Mouse (Mus musculus) liver, embryonic 14.5 days (tissue): Measurements from ENCODE around the gene Rnf144b. TPM values are rescaled to one million over a fixed set of nuclear protein-coding genes. Genes with fewer than 3 reads are reported as not detected.

ENCODE experiments used
- ATAC-seq: fragments of 200-750 bp; cut with Nextera tagmentation; 2 replicates; pipeline ENCODE4 v1.8.0; 2017; ENCODE audit warnings: moderate number of reproducible peaks, mild to moderate bottlenecking, moderate library complexity; ENCODE audit not compliant: insufficient read depth
- DNase-seq, 3 experiments: peaks; one replicate each; pipeline ENCODE4 v3.0.0-alpha.2; 2012 to 2013; ENCODE audit warnings: low read depth in 3 of 3, low spot score in 3 of 3
- H3K27ac ChIP-seq: fragments of 300-500 bp; sonication (generic); 2 replicates; pipeline ENCODE4 v1.5.1; 2014; ENCODE audit warnings: moderate library complexity, mild to moderate bottlenecking, control low read depth, inconsistent platforms
- H3K27me3 ChIP-seq: fragments of 300-500 bp; sonication (generic); 2 replicates; pipeline ENCODE4 v1.6.1; 2014; ENCODE audit warnings: mild to moderate bottlenecking, low read length, moderate library complexity; ENCODE audit not compliant: control insufficient read depth, insufficient read depth
- H3K36me3 ChIP-seq: fragments of 300-500 bp; sonication (generic); replicated peaks from 2 replicates; pipeline ENCODE4 v1.6.1; 2014; ENCODE audit warnings: low read depth; ENCODE audit not compliant: control insufficient read depth, insufficient read depth
- H3K4me1 ChIP-seq, 2 experiments: fragments of 200-500 bp in 1 of 2; fragments of 300-500 bp in 1 of 2; sonication (generic) in 1 of 2; replicated peaks; 2 replicates each; pipeline ENCODE4 v1.6.1; 2012 to 2014; ENCODE audit warnings: antibody characterized with exemption in 1 of 2, inconsistent platforms in 1 of 2, low read length in 1 of 2; ENCODE audit not compliant: control insufficient read depth in 2 of 2, insufficient read depth in 2 of 2
- H3K4me2 ChIP-seq: fragments of 300-500 bp; sonication (generic); 2 replicates; pipeline ENCODE4 v1.6.1; 2014; ENCODE audit warnings: low read depth, mild to moderate bottlenecking, control low read depth, moderate library complexity
- H3K4me3 ChIP-seq, 2 experiments: fragments of 200-500 bp in 1 of 2; fragments of 300-500 bp in 1 of 2; sonication (generic) in 1 of 2; 2 replicates each; pipeline ENCODE4 v1.5.1; 2012 to 2014; ENCODE audit warnings: low read depth in 2 of 2, low read length in 2 of 2, mild to moderate bottlenecking in 2 of 2, control low read depth in 1 of 2, inconsistent platforms in 1 of 2, moderate library complexity in 1 of 2; ENCODE audit not compliant: insufficient read depth in 1 of 2
- H3K9ac ChIP-seq: fragments of 300-500 bp; sonication (generic); replicated peaks from 2 replicates; pipeline ENCODE4 v1.6.1; 2014; ENCODE audit warnings: mild to moderate bottlenecking, control low read depth, moderate library complexity
- H3K9me3 ChIP-seq: fragments of 300-500 bp; sonication (generic); 2 replicates; pipeline ENCODE4 v1.6.1; 2016; ENCODE audit warnings: low read length, mixed read lengths; ENCODE audit not compliant: control insufficient read depth
- CTCF ChIP-seq: IDR thresholded peaks from 2 replicates; pipeline ENCODE4 v1.5.1; 2016; ENCODE audit warnings: antibody characterized with exemption, low read depth, control low read depth
- EP300 ChIP-seq: IDR thresholded peaks from 2 replicates; pipeline ENCODE4 v1.6.1; 2016; ENCODE audit warnings: antibody characterized with exemption, low read depth
- WGBS: fragments of 180-500 bp; shearing (Covaris S2); extraction: QIAGEN DNeasy Blood & Tissue Kit; methylation state at CpG from one replicate; pipeline ENCODE4 v1.1.7; 2014; ENCODE audit not compliant: insufficient replicate concordance; 5-methylcytosine and 5-hydroxymethylcytosine counted together
- polyA plus RNA-seq, 2 experiments: library from polyadenylated mRNA; depleted of rRNA in 1 of 2; stranded (reverse) in 1 of 2; unstranded in 1 of 2; fragments of >200 nt; fragmentation: Nextera tagmentation in 1 of 2; extraction: Ambion mirVana in 1 of 2; gene quantifications; 2 replicates each; pipeline versions ENCODE4 v1.2.1 to v1.2.3; 2012 to 2014

Rnf144b gene
- polyA plus RNA-seq, 2 experiments, result 1.6 to 2.2 TPM

GRCm38 (mm10) chr13:47180776-47181175 lies 58.3 kb downstream of the Rnf144b start:
- H3K36me3 ChIP-seq, result no peaks in the 10 kb centered on the region
- H3K4me2 ChIP-seq, result no peak overlapping the region
- WGBS, result 43% methylated on average over 7 of the region's 7 CpGs
- H3K9ac ChIP-seq, result no peak overlapping the region
- peak in 2 of 3 experiments; percentile 28 to 60 for DNase-seq
- no peak overlapping the region for H3K4me3 ChIP-seq
- peak; percentile 79 for ATAC-seq
- H3K27me3 ChIP-seq, result no peaks in the 10 kb centered on the region
- H3K4me1 ChIP-seq, result peaks cover 0 to 2% of the 10 kb centered on the region in 2 experiments; a peak in 1 of 4 replicates
- no peak overlapping the region for H3K27ac ChIP-seq
- TF ChIP-seq CTCF (no peak), EP300 (no peak)
- no peaks in the 10 kb centered on the region for H3K9me3 ChIP-seq

- H3K4me1 ChIP-seq, result peaks cover 0 to 2% of the 10 kb centered on the region in 2 experiments; a peak in 1 of 4 replicates
- H3K36me3 ChIP-seq, result no peaks in the 10 kb centered on the region
- no peaks in the 10 kb centered on the region for H3K27me3 ChIP-seq
- no peak overlapping the region for H3K27ac ChIP-seq
- 67% methylated on average over 5 of the region's 5 CpGs for WGBS
- ATAC-seq (no peak), DNase-seq (no peak)
- TF ChIP-seq EP300 (no peak), CTCF (no peak)
- H3K4me2 ChIP-seq, result no peak overlapping the region
- no peak overlapping the region for H3K4me3 ChIP-seq
- no peak overlapping the region for H3K9ac ChIP-seq
- no peaks in the 10 kb centered on the region for H3K9me3 ChIP-seq
These were observed 59.9 kb downstream of the Rnf144b start for GRCm38 (mm10) chr13:47182366-47182765.

- Histone ChIP-seq H3K9me3 (no peaks in the 10 kb centered on the region), H3K9ac (no peak overlapping the region), H3K4me2 (no peak overlapping the region), H3K4me3 (no peak overlapping the region), H3K4me1 (peaks cover 0 to 2% of the 10 kb centered on the region in 2 experiments; a peak in 1 of 4 replicates), H3K36me3 (no peaks in the 10 kb centered on the region), H3K27ac (no peak overlapping the region), H3K27me3 (no peaks in the 10 kb centered on the region)
- ATAC-seq (no peak), DNase-seq (no peak)
- 49% methylated on average over 9 of the region's 9 CpGs for WGBS
- TF ChIP-seq EP300 (no peak), CTCF (no peak)
These were observed 60.7 kb downstream of the Rnf144b start for GRCm38 (mm10) chr13:47183033-47183730.

GRCm38 (mm10) chr13:47183771-47184170 lies 61.3 kb downstream of the Rnf144b start:
- Histone ChIP-seq H3K4me1 (peaks cover 0 to 2% of the 10 kb centered on the region in 2 experiments; a peak in 1 of 4 replicates), H3K9me3 (no peaks in the 10 kb centered on the region), H3K4me2 (no peak overlapping the region), H3K36me3 (no peaks in the 10 kb centered on the region), H3K4me3 (no peak overlapping the region), H3K9ac (no peak overlapping the region), H3K27me3 (no peaks in the 10 kb centered on the region), H3K27ac (no peak overlapping the region)
- WGBS, result 66% methylated on average over 9 of the region's 9 CpGs
- DNase-seq (no peak), ATAC-seq (no peak)
- TF ChIP-seq CTCF (no peak), EP300 (no peak)

GRCm38 (mm10) chr13:47187836-47188235 lies 65.4 kb downstream of the Rnf144b start:
- no peak for ATAC-seq
- DNase-seq, result no peak
- no peaks in the 10 kb centered on the region for H3K36me3 ChIP-seq
- peaks cover 2% of the 10 kb centered on the region for H3K27me3 ChIP-seq
- H3K4me3 ChIP-seq, result no peak overlapping the region
- H3K4me2 ChIP-seq, result no peak overlapping the region
- no peak for TF ChIP-seq EP300
- no peak for TF ChIP-seq CTCF
- no peak overlapping the region for H3K9ac ChIP-seq
- WGBS, result 61% methylated on average over 4 of the region's 4 CpGs
- H3K4me1 ChIP-seq, result peaks cover 0 to 4% of the 10 kb centered on the region in 2 experiments; a peak in 1 of 4 replicates
- no peaks in the 10 kb centered on the region for H3K9me3 ChIP-seq
- H3K27ac ChIP-seq, result no peak overlapping the region
